Mouse (Mus musculus): ENCODE results near the gene Ccdc173. TPM values are rescaled to one million over a fixed set of nuclear protein-coding genes. Genes with fewer than 3 reads are reported as not detected.

Gene Ccdc173
- total RNA-seq (2014; rRNA removed; ENCODE audit: low replicate concordance): not detected in 2 replicates
- polyA plus RNA-seq (2015; fragmentation: Nextera tagmentation; extraction: Ambion mirVana): 1.2 and 1.6 TPM in 2 replicates

DNA sequence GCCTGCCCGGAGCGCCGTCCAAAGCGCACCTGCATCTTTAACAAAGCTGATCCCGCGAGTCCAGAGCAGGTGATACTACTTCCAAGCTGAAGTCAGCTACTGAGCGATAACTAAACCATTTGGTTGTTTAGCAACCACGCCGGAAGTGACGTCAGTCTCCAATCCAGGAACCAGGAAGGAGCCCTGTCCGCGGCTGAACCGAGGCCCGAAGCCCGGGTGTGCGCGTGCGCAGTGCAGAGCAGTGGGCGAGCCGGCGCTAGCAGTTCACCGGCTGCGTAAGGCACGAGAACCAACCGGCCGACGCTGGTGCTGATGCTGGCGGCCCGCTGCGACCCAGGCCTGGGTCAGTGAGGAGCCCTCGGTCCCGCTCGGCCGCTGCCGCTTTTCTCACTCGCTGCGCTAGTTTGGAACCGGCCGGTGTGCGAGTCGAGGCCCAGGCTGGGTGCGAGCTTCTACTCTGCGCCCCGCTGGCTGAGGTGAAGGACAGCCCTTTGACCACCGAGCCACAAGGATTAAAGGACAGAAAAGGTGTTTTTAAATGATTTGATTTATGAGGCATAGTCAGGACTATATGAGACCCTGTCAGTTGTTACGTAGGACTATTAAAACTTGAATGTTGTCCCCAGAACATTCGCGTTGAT, at the start of gene Ccdc173, which contains the start of gene Phospho2:
Gene Ccdc173 (minus strand): TSS at position 147 of the 641 bp plus-strand sequence.
Gene Phospho2 (plus strand): TSS at position 195 of the 641 bp plus-strand sequence.
- peak within 1 kb of the TSS; percentile 78 for H3K4me3 ChIP-seq (ENCODE audit: low read depth, low read length)
- peak; percentile 98 for ATAC-seq (ENCODE audit: insufficient read depth, low read depth)
- peaks cover 19% of the 10 kb centered on the region for H3K36me3 ChIP-seq (replicated peaks; ENCODE audit: control insufficient read depth, insufficient read depth, low read length)
- no peaks in the 10 kb centered on the region for H3K27me3 ChIP-seq (ENCODE audit: control insufficient read depth, insufficient read depth, low read length)
- peak within 1 kb of the TSS; percentile 91 for H3K27ac ChIP-seq (ENCODE audit: low read depth)
- TF ChIP-seq EP300 (IDR thresholded peaks at IDR 0.05; ENCODE audit: low read depth): no peak
- TF ChIP-seq CTCF (IDR thresholded peaks at IDR 0.05; ENCODE audit: low read depth): no peak
- peak within 1 kb of the TSS; percentile 67 for H3K9ac ChIP-seq (replicated peaks; ENCODE audit: low read depth, low read length)
- H3K9me3 ChIP-seq (replicated peaks; ENCODE audit: control insufficient read depth, low read length): no peaks in the 10 kb centered on the region
- 2% methylated on average over 48 of the region's 48 CpGs for WGBS
- peak within 1 kb of the TSS; percentile 86 for H3K4me2 ChIP-seq (ENCODE audit: low read depth, low read length)
- DNase-seq (ENCODE audit: low spot score): peak; percentile 98
- H3K4me1 ChIP-seq (ENCODE audit: control insufficient read depth, insufficient read depth): 0 out of 2 replicates have a peak, but pooled peaks cover 3% of the 10 kb centered on the region

DNA sequence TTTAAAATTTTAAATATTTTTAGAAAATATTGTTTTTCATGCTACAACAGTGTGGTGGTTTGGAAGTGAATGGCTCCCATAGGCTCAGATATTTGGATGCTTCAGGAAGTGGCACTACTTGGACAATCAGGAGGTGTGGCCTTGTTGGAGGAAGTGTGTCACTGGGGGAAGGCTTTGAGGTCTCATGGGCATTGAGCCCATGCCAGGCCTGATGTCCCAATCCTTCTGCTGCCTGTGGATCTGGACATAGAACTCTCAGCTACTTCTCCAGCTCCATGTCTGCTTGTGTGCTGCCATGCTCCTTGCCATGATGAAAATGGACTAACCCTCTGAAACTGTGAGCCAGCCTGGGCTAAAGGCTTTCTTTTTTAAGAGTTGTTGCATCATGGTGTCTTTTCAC, 49.3 kb upstream of the Ccdc173 start:
- no peak overlapping the region for H3K4me2 ChIP-seq (ENCODE audit: low read depth, low read length)
- TF ChIP-seq EP300 (IDR thresholded peaks at IDR 0.05; ENCODE audit: low read depth): no peak
- TF ChIP-seq CTCF (IDR thresholded peaks at IDR 0.05; ENCODE audit: low read depth): no peak
- DNase-seq (ENCODE audit: low spot score): no peak
- no peaks in the 10 kb centered on the region for H3K4me1 ChIP-seq (ENCODE audit: control insufficient read depth, insufficient read depth)
- H3K27me3 ChIP-seq (ENCODE audit: control insufficient read depth, insufficient read depth, low read length): no peaks in the 10 kb centered on the region
- ATAC-seq (ENCODE audit: insufficient read depth, low read depth): no peak
- H3K4me3 ChIP-seq (ENCODE audit: low read depth, low read length): no peak overlapping the region
- no peak overlapping the region for H3K27ac ChIP-seq (ENCODE audit: low read depth)
- no peak overlapping the region for H3K9ac ChIP-seq (replicated peaks; ENCODE audit: low read depth, low read length)
- no peaks in the 10 kb centered on the region for H3K9me3 ChIP-seq (replicated peaks; ENCODE audit: control insufficient read depth, low read length)
- peaks cover 31% of the 10 kb centered on the region for H3K36me3 ChIP-seq (replicated peaks; ENCODE audit: control insufficient read depth, insufficient read depth, low read length)

GRCm38 (mm10) chr2:69837996-69838395, 48.6 kb upstream of the Ccdc173 start:
- Histone ChIP-seq H3K4me3 (ENCODE audit: low read depth, low read length) (no peak overlapping the region), H3K4me1 (ENCODE audit: control insufficient read depth, insufficient read depth) (no peaks in the 10 kb centered on the region), H3K27me3 (ENCODE audit: control insufficient read depth, insufficient read depth, low read length) (no peaks in the 10 kb centered on the region), H3K27ac (ENCODE audit: low read depth) (no peak overlapping the region), H3K9me3 (replicated peaks; ENCODE audit: control insufficient read depth, low read length) (no peaks in the 10 kb centered on the region), H3K9ac (replicated peaks; ENCODE audit: low read depth, low read length) (no peak overlapping the region), H3K4me2 (ENCODE audit: low read depth, low read length) (no peak overlapping the region), H3K36me3 (replicated peaks; ENCODE audit: control insufficient read depth, insufficient read depth, low read length) (peaks cover 38% of the 10 kb centered on the region)
- TF ChIP-seq CTCF (IDR thresholded peaks at IDR 0.05; ENCODE audit: low read depth) (0 out of 2 replicates have a peak, but pooled peaks have one; percentile 3), EP300 (IDR thresholded peaks at IDR 0.05; ENCODE audit: low read depth) (no peak)
- ATAC-seq (ENCODE audit: insufficient read depth, low read depth) (no peak), DNase-seq (ENCODE audit: low spot score) (no peak)
- WGBS: 43% methylated on average over 3 of the region's 3 CpGs

DNA sequence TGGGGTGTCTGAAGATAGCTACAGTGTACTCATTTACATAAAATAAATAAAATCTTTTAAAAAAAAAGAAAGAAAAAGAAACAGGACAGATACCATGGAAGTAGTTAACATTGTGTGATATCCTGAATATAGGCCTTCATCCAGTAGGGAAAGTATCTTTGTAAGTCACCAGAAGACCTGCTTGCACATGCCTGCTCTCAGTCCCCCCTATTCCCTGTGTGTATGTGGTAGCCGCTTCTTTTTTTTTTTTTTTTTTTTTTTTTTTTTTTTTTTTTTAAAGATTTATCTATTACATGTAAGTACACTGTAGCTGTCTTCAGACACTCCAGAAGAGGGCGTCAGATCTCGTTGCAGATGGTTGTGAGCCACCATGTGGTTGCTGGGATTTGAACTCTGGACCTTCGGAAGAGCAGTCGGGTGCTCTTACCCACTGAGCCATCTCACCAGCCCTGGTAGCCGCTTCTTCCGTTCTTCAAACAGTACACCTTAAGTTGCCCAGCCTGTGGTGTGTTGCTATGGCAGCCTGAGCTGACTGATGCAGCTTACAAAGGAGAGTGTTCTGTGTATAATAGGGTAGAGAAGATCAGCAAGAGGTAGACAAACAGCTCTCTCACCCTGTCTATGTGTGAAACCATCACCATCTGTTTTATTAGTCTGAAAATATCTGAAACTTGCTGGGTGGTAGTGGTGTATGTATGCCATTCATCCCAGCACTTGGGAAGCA, 48.0 kb upstream of the Ccdc173 start:
- WGBS: 89% methylated on average over 5 of the region's 7 CpGs
- Histone ChIP-seq H3K4me1 (ENCODE audit: control insufficient read depth, insufficient read depth) (no peaks in the 10 kb centered on the region), H3K36me3 (replicated peaks; ENCODE audit: control insufficient read depth, insufficient read depth, low read length) (peaks cover 43% of the 10 kb centered on the region), H3K27me3 (ENCODE audit: control insufficient read depth, insufficient read depth, low read length) (no peaks in the 10 kb centered on the region), H3K9ac (replicated peaks; ENCODE audit: low read depth, low read length) (no peak overlapping the region), H3K27ac (ENCODE audit: low read depth) (no peak overlapping the region), H3K4me2 (ENCODE audit: low read depth, low read length) (no peak overlapping the region), H3K9me3 (replicated peaks; ENCODE audit: control insufficient read depth, low read length) (no peaks in the 10 kb centered on the region), H3K4me3 (ENCODE audit: low read depth, low read length) (no peak overlapping the region)
- ATAC-seq (ENCODE audit: insufficient read depth, low read depth) (no peak), DNase-seq (ENCODE audit: low spot score) (no peak)
- TF ChIP-seq CTCF (IDR thresholded peaks at IDR 0.05; ENCODE audit: low read depth): no peak
- TF ChIP-seq EP300 (IDR thresholded peaks at IDR 0.05; ENCODE audit: low read depth): no peak

GRCm38 (mm10) chr2:69830116-69830515, 40.7 kb upstream of the Ccdc173 start:
- no peak overlapping the region for H3K4me2 ChIP-seq (ENCODE audit: low read depth, low read length)
- TF ChIP-seq CTCF (IDR thresholded peaks at IDR 0.05; ENCODE audit: low read depth) (no peak), EP300 (IDR thresholded peaks at IDR 0.05; ENCODE audit: low read depth) (no peak)
- 0 out of 2 replicates have a peak, but pooled peaks cover 6% of the 10 kb centered on the region for H3K4me1 ChIP-seq (ENCODE audit: control insufficient read depth, insufficient read depth)
- WGBS: 72% methylated on average over 8 of the region's 8 CpGs
- H3K4me3 ChIP-seq (ENCODE audit: low read depth, low read length): no peak overlapping the region
- DNase-seq (ENCODE audit: low spot score): no peak
- H3K27me3 ChIP-seq (ENCODE audit: control insufficient read depth, insufficient read depth, low read length): no peaks in the 10 kb centered on the region
- ATAC-seq (ENCODE audit: insufficient read depth, low read depth): no peak
- H3K9me3 ChIP-seq (replicated peaks; ENCODE audit: control insufficient read depth, low read length): no peaks in the 10 kb centered on the region
- no peak overlapping the region for H3K27ac ChIP-seq (ENCODE audit: low read depth)
- peaks cover 72% of the 10 kb centered on the region for H3K36me3 ChIP-seq (replicated peaks; ENCODE audit: control insufficient read depth, insufficient read depth, low read length)
- no peak overlapping the region for H3K9ac ChIP-seq (replicated peaks; ENCODE audit: low read depth, low read length)
